Mouse (Mus musculus): ENCODE data around the gene Meis2.

- TF ChIP-seq CHD2 (IDR thresholded peaks at IDR 0.05; ENCODE audit: low read depth, low read length) (no peak), ZC3H11A (IDR thresholded peaks at IDR 0.05; ENCODE audit: borderline replicate concordance, low read depth, low read length) (no peak), ZNF384 (IDR thresholded peaks at IDR 0.05; ENCODE audit: low read depth, low read length) (no peak)
Measured at GRCm38 (mm10) chr2:116103411-116103996, 37.9 kb upstream of the Meis2 start.

All from ES-E14 (cell line).